Mouse (Mus musculus) hindbrain, embryonic 14.5 days (tissue): ENCODE measurements around the gene Lsm7. TPM values are rescaled to one million over a fixed set of nuclear protein-coding genes. Genes with fewer than 3 reads are reported as not detected.

ENCODE experiments used
- ATAC-seq: fragments of 200-750 bp; cut with Nextera tagmentation; 2 replicates; pipeline ENCODE4 v1.8.0; 2017; ENCODE audit warnings: moderate number of reproducible peaks, mild to moderate bottlenecking, moderate TSS enrichment, moderate library complexity; ENCODE audit not compliant: low FRiP score
- DNase-seq: peaks from one replicate; pipeline ENCODE4 v3.0.0-alpha.2; 2015; ENCODE audit warnings: low spot score
- H3K27ac ChIP-seq: fragments of 300-500 bp; sonication (generic); 2 replicates; pipeline ENCODE4 v1.5.1; 2014; ENCODE audit warnings: mild to moderate bottlenecking, moderate library complexity
- H3K27me3 ChIP-seq: fragments of 300-500 bp; sonication (generic); 2 replicates; pipeline ENCODE4 v1.6.1; 2014; ENCODE audit warnings: mild to moderate bottlenecking, low read length, mixed read lengths; ENCODE audit not compliant: control insufficient read depth, insufficient read depth
- H3K36me3 ChIP-seq: fragments of 300-500 bp; sonication (generic); replicated peaks from 2 replicates; pipeline ENCODE4 v1.6.1; 2014; ENCODE audit not compliant: control insufficient read depth, insufficient read depth
- H3K4me1 ChIP-seq: fragments of 300-500 bp; sonication (generic); replicated peaks from 2 replicates; pipeline ENCODE4 v1.6.1; 2014; ENCODE audit warnings: antibody characterized with exemption, low read length, mixed read lengths; ENCODE audit not compliant: control insufficient read depth, insufficient read depth
- H3K4me2 ChIP-seq: fragments of 300-500 bp; sonication (generic); replicated peaks from 2 replicates; pipeline ENCODE4 v1.6.1; 2014; ENCODE audit warnings: mild to moderate bottlenecking, moderate library complexity
- H3K4me3 ChIP-seq: fragments of 300-500 bp; sonication (generic); replicated peaks from 2 replicates; pipeline ENCODE4 v1.5.1; 2014; ENCODE audit warnings: mild to moderate bottlenecking, low read length
- H3K9ac ChIP-seq: fragments of 300-500 bp; sonication (generic); 2 replicates; pipeline ENCODE4 v1.6.1; 2014
- H3K9me3 ChIP-seq: fragments of 300-500 bp; sonication (generic); 2 replicates; pipeline ENCODE4 v1.6.1; 2016; ENCODE audit warnings: low read length; ENCODE audit not compliant: control insufficient read depth
- WGBS: fragments of 180-500 bp; shearing (Covaris S2); extraction: QIAGEN DNeasy Blood & Tissue Kit; methylation state at CpG from one replicate; pipeline ENCODE4 v1.1.7; 2014; 5-methylcytosine and 5-hydroxymethylcytosine counted together
- polyA plus RNA-seq: library from polyadenylated mRNA; unstranded; fragments of >200 nt; fragmentation: Nextera tagmentation; extraction: Ambion mirVana; gene quantifications from 2 replicates; pipeline ENCODE4 v1.2.1, GENCODE M21; 2014

Lsm7 gene
- polyA plus RNA-seq, 1 experiment from 2014 or later: 287 TPM

DNA sequence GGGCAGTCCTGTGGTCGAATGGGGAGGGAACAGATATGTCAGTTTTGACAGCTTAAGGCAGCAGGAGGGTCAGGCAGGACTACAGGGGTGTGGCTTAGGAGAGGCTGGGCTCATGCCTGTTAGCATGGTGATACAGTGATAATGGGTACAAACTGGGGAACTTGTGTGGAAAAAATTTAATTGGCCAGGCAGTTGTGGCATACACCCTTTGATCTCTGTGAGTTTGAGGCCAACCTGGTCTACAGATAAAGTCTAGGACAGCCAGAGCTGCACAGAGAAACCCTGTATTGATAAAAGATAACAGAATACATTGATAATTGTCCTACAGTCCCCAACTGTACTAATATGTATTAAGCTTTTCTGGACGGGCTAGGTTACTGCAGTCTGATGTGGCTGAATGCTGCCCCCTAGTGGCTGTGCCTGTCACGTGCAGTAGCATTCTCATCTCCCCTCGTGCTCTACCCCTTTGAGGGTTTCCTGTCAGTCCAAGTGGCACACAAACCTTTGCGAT is 25.2 kb upstream of the Lsm7 start:
- no peak overlapping the region for H3K9ac ChIP-seq
- no peaks in the 10 kb centered on the region for H3K27me3 ChIP-seq
- no peaks in the 10 kb centered on the region for H3K4me1 ChIP-seq
- no peak for ATAC-seq
- H3K4me2 ChIP-seq: no peak overlapping the region
- DNase-seq: peak; percentile 69
- WGBS: 22% methylated on average over 5 of the region's 5 CpGs
- no peak overlapping the region for H3K27ac ChIP-seq
- H3K9me3 ChIP-seq: no peaks in the 10 kb centered on the region
- no peaks in the 10 kb centered on the region for H3K36me3 ChIP-seq
- H3K4me3 ChIP-seq: no peak overlapping the region

- H3K4me2 ChIP-seq: no peak overlapping the region
- no peaks in the 10 kb centered on the region for H3K27me3 ChIP-seq
- ATAC-seq (no peak), DNase-seq (no peak)
- H3K27ac ChIP-seq: no peak overlapping the region
- H3K4me3 ChIP-seq: no peak overlapping the region
- WGBS: 11% methylated on average over 3 of the region's 3 CpGs
- H3K9ac ChIP-seq: no peak overlapping the region
- no peaks in the 10 kb centered on the region for H3K4me1 ChIP-seq
- H3K9me3 ChIP-seq: no peaks in the 10 kb centered on the region
- H3K36me3 ChIP-seq: no peaks in the 10 kb centered on the region
Measured at GRCm38 (mm10) chr10:80876594-80876993, 21.6 kb upstream of the Lsm7 start.

DNA sequence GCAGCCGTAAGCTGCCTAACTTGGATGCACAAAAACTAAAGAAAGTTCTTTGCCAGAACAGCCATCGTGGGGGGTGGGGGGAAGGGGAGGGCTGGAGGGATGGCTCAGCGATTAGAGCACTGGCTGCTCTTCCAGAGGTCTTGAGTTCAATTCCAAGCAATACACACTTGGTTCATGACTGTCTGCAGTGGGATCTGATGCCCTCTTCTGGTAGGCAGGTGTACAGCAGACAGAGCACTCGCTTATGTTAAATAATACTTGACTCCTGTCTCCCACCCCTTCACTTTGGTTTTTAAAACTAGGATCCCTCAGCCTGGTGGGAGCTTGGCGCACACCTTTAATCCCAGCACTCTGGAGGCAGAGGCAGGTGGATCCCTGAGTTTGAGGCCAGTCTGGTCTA is 21.0 kb upstream of the Lsm7 start:
- Histone ChIP-seq H3K4me1 (no peaks in the 10 kb centered on the region), H3K4me2 (no peak overlapping the region), H3K27me3 (no peaks in the 10 kb centered on the region), H3K36me3 (no peaks in the 10 kb centered on the region), H3K4me3 (no peak overlapping the region), H3K9me3 (no peaks in the 10 kb centered on the region), H3K9ac (no peak overlapping the region), H3K27ac (no peak overlapping the region)
- 25% methylated on average over 5 of the region's 5 CpGs for WGBS
- ATAC-seq (no peak), DNase-seq (peak; percentile 59)

DNA sequence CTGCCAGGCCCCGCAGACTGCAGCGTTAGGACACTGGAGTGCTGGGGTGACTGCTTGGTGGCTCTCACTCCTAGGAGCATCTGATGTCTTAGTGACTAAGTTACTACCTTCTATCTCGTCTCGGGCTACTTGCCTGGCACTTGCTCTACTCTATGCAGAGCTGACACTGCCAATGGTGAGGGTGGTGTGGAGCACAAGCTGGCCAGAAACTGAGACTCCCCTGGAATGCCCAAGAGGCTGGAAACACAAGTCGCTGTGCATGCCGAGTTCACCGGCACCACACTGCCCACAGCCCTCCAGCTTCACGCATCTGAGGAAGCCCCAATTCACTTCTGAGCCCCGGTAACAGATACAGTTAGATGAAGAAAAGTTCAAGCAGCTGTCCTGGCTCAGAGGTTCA is 19.0 kb upstream of the Lsm7 start:
- H3K9ac ChIP-seq: no peak overlapping the region
- ATAC-seq: no peak

DNA sequence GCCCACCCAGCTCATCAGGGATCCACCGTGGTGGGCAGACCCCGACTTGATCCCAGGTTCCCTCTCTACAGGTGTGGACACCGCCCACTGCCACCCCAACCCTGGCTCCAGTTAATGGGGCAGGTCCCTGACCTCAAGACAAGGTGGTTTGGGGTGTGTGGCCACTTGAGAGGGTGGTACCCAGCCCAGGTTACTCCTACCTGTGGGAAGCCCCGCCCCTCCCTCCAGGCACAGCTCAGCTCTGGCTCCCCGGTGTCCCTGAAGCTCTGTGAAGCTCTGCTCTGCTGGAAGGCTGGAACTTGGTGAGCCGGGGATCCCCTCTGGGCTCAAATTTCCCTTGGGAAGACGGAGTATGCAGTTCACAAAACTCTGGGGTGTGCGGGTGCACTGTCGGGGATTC is 16.6 kb upstream of the Lsm7 start, which contains the start of gene Tmprss9:
Tmprss9 (plus strand) TSS at position 268 of the 400 bp plus-strand sequence.
- no peaks in the 10 kb centered on the region for H3K9me3 ChIP-seq
- no peak within 1 kb of the TSS for H3K4me2 ChIP-seq
- WGBS: 35% methylated on average over 9 of the region's 9 CpGs
- DNase-seq (no peak), ATAC-seq (peak; percentile 7; the same call in 1 of the 2 replicates)
- no peak within 1 kb of the TSS for H3K27ac ChIP-seq
- H3K9ac ChIP-seq: no peak within 1 kb of the TSS
- H3K27me3 ChIP-seq: no peaks in the 10 kb centered on the region
- no peaks in the 10 kb centered on the region for H3K4me1 ChIP-seq
- H3K4me3 ChIP-seq: no peak within 1 kb of the TSS
- H3K36me3 ChIP-seq: peaks cover 19% of the 10 kb centered on the region

More for the DNA sequence above, 19.0 kb upstream of the Lsm7 start:
- no peaks in the 10 kb centered on the region for H3K27me3 ChIP-seq
- no peak overlapping the region for H3K4me3 ChIP-seq
- DNase-seq: no peak
- H3K4me1 ChIP-seq: no peaks in the 10 kb centered on the region
- 71% methylated on average over 9 of the region's 9 CpGs for WGBS
- H3K9me3 ChIP-seq: no peaks in the 10 kb centered on the region
- no peak overlapping the region for H3K4me2 ChIP-seq
- H3K27ac ChIP-seq: no peak overlapping the region
- no peaks in the 10 kb centered on the region for H3K36me3 ChIP-seq

DNA sequence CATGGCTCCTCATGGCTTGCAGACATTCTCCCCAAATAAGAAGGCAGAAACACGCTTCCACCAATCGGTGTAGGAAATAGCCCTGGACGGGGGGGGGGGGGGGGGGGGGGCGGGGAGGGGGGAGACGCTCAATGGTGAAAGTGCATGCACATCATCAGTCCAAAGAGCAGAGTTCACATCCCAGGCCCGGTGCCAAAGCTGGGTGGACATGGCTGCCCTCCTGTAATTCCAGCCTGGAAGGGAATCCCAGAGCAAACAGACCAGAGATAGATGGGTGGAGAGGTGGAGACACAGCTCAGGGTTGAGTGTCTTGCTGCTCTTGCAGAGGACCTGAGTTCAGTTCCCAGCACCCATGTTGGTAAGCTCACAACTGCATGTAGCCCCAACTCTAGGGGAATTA is 16.0 kb upstream of the Lsm7 start:
- no peak overlapping the region for H3K27ac ChIP-seq
- no peak overlapping the region for H3K4me2 ChIP-seq

GRCm38 (mm10) chr10:80864446-80864845 is 9.4 kb upstream of the Lsm7 start:
- Histone ChIP-seq H3K36me3 (peaks cover 66% of the 10 kb centered on the region), H3K9me3 (no peaks in the 10 kb centered on the region), H3K4me2 (no peak overlapping the region), H3K27me3 (no peaks in the 10 kb centered on the region), H3K4me1 (no peaks in the 10 kb centered on the region), H3K4me3 (no peak overlapping the region), H3K27ac (no peak overlapping the region), H3K9ac (no peak overlapping the region)
- no peak for DNase-seq
- WGBS: 78% methylated on average over 16 of the region's 16 CpGs
- no peak for ATAC-seq

More for the DNA sequence above, 16.0 kb upstream of the Lsm7 start:
- Histone ChIP-seq H3K27me3 (no peaks in the 10 kb centered on the region), H3K4me1 (no peaks in the 10 kb centered on the region), H3K4me3 (no peak overlapping the region), H3K36me3 (peaks cover 20% of the 10 kb centered on the region), H3K9ac (no peak overlapping the region), H3K9me3 (no peaks in the 10 kb centered on the region)
- DNase-seq (no peak), ATAC-seq (no peak)
- WGBS: 85% methylated on average over 3 of the region's 6 CpGs

DNA sequence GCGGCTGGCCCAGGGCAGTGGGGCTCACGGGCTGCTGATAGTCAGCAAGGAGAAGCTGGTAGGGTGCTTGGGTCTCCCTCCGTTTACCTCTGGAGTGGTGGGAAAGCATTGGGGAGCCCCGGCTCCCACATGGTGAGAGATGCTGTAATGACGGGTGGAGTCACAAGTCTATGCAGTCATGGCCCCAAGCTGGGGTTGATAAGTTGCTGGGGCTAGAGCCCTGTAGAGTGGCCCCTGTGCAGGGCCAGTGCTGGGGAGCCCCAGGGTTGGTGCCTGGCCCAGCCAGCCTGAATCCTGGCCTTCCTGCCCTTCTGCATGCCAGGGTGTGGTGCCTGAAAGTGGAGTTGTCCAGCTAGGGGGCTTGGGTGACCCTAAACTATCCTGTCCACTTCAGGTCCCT is 7.3 kb upstream of the Lsm7 start:
- WGBS: 95% methylated on average over 5 of the region's 5 CpGs
- no peaks in the 10 kb centered on the region for H3K9me3 ChIP-seq
- H3K27ac ChIP-seq: no peak overlapping the region
- DNase-seq (no peak), ATAC-seq (no peak)
- H3K27me3 ChIP-seq: no peaks in the 10 kb centered on the region
- peaks cover 4% of the 10 kb centered on the region; the same call in 1 of the 2 replicates for H3K4me1 ChIP-seq
- peaks cover 53% of the 10 kb centered on the region for H3K36me3 ChIP-seq
- H3K4me3 ChIP-seq: no peak overlapping the region
- H3K9ac ChIP-seq: no peak overlapping the region
- H3K4me2 ChIP-seq: no peak overlapping the region

- 81% methylated on average over 7 of the region's 7 CpGs for WGBS
- Histone ChIP-seq H3K9me3 (no peaks in the 10 kb centered on the region), H3K4me1 (peaks cover 25% of the 10 kb centered on the region), H3K36me3 (peaks cover 22% of the 10 kb centered on the region), H3K27me3 (no peaks in the 10 kb centered on the region), H3K4me2 (no peak overlapping the region), H3K27ac (0 out of 2 replicates have a peak overlapping the region, but pooled peaks have one; percentile 14), H3K4me3 (no peak overlapping the region), H3K9ac (0 out of 2 replicates have a peak overlapping the region, but pooled peaks have one; percentile 26)
- ATAC-seq (no peak), DNase-seq (no peak)
Measured at GRCm38 (mm10) chr10:80858350-80858935, 3.4 kb upstream of the Lsm7 start.
